Mouse (Mus musculus) kidney, embryonic 15.5 days (tissue): Measurements from ENCODE around the gene Hoxd9. TPM values are rescaled to one million over a fixed set of nuclear protein-coding genes. Genes with fewer than 3 reads are reported as not detected.

Experiments
- ATAC-seq: fragments of 200-750 bp; cut with Nextera tagmentation; replicated peaks from 2 replicates; pipeline ENCODE4 v1.8.0; 2017; ENCODE audit warnings: moderate TSS enrichment; ENCODE audit not compliant: low FRiP score
- H3K27ac ChIP-seq: fragments of 300-500 bp; sonication (generic); 2 replicates; pipeline ENCODE4 v1.5.1; 2015; ENCODE audit warnings: mild to moderate bottlenecking, inconsistent platforms
- H3K27me3 ChIP-seq: fragments of 300-500 bp; sonication (generic); 2 replicates; pipeline ENCODE4 v1.6.1; 2015; ENCODE audit warnings: inconsistent platforms
- H3K36me3 ChIP-seq: fragments of 300-500 bp; sonication (generic); 2 replicates; pipeline ENCODE4 v1.6.1; 2015; ENCODE audit warnings: inconsistent platforms
- H3K4me1 ChIP-seq: fragments of 300-500 bp; sonication (generic); 2 replicates; pipeline ENCODE4 v1.6.1; 2015; ENCODE audit warnings: inconsistent platforms
- H3K4me2 ChIP-seq: fragments of 300-500 bp; sonication (generic); 2 replicates; pipeline ENCODE4 v1.6.1; 2015; ENCODE audit warnings: moderate library complexity, mild to moderate bottlenecking, inconsistent platforms
- H3K4me3 ChIP-seq: fragments of 300-500 bp; sonication (generic); replicated peaks from 2 replicates; pipeline ENCODE4 v1.5.1; 2015; ENCODE audit warnings: mild to moderate bottlenecking, inconsistent platforms
- H3K9ac ChIP-seq: fragments of 300-500 bp; sonication (generic); 2 replicates; pipeline ENCODE4 v1.6.1; 2015; ENCODE audit warnings: mild to moderate bottlenecking, inconsistent platforms
- H3K9me3 ChIP-seq: fragments of 300-500 bp; sonication (generic); replicated peaks from 2 replicates; pipeline ENCODE4 v1.6.1; 2016; ENCODE audit warnings: inconsistent platforms
- WGBS: fragments of 180-500 bp; shearing (Covaris S2); methylation state at CpG from one replicate; pipeline ENCODE4 v1.1.7; 2015; ENCODE audit warnings: mixed read lengths; 5-methylcytosine and 5-hydroxymethylcytosine counted together
- polyA plus RNA-seq: library from polyadenylated mRNA; unstranded; fragments of >200 nt; fragmentation: Nextera tagmentation; extraction: Ambion mirVana; gene quantifications from 2 replicates; pipeline ENCODE4 v1.2.1, GENCODE M21; 2015

Hoxd9 gene
- polyA plus RNA-seq, 1 experiment from 2014 or later: 38.1 TPM

DNA sequence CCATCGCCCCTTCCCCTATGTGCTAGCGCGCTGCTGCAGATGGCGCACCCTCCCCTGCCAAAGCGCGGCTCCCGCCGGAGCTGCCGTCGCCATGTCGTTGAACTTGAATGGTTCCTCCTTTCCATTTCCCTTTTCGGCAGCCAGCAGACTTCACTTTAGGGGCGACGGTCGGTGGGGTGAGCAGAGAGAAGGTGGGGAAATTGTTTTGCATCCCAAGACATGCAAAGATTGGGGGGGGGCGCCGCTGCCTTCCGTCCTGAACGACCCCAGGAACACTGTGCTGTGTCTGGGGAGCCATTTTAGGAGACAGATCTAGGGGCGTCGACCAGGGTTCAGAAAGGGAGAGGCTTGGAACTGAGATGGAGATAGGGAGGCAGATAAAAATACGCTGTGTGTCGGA is 17.5 kb upstream of the Hoxd9 start:
- Histone ChIP-seq H3K4me1 (peaks cover 74% of the 10 kb centered on the region), H3K4me3 (peak overlapping the region; percentile 66), H3K36me3 (no peaks in the 10 kb centered on the region), H3K27me3 (peaks cover 66% of the 10 kb centered on the region), H3K4me2 (peak overlapping the region; percentile 68), H3K9ac (peak overlapping the region; percentile 65), H3K9me3 (no peaks in the 10 kb centered on the region), H3K27ac (peak overlapping the region; percentile 96)
- ATAC-seq: no peak
- under 1% methylated on average over 23 of the region's 23 CpGs for WGBS

DNA sequence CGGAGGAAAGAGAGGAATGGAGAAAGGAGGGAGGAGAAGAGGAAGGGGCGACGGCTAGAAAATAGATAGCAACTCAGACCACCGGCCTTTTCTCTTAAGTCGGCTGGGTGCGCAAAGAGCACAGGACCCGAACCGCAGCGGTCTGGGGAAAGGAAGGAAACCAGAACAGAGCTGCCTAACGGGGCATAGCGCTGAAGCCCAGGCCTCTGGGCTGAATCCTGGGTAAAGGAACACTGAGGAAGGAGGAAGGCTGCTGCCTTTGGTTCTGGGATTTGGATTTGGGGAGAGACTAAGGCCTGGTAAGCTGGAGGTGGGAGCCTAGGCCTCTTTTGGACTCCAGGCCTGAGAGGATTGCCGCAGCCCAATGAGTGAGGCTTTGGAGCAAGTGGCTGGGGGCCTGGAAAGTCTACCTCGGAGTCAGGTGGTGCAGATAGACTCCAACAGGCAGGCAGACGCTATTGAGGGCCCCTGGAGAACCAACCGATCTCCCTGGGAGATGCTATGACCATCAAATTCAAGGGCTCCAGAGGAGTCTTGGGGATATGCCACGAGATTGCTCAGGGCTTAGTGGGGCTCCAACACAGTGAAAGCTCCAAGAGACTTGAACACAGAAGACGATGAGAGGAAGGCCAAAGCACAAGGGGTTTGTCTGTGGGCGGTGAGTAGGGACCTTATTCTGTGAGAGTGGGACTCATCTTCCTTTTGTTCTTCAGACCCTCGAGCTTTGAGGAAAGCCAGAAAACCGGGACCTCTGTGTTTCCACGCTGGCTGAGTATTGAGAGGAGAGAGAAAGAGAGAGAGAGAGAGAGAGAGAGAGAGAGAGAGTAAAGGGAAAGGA is 16.7 kb upstream of the Hoxd9 start:
- WGBS: 3% methylated on average over 21 of the region's 21 CpGs
- Histone ChIP-seq H3K9ac (peak overlapping the region; percentile 88), H3K27me3 (peaks cover 63% of the 10 kb centered on the region), H3K4me1 (peaks cover 66% of the 10 kb centered on the region), H3K4me2 (peak overlapping the region; percentile 68), H3K4me3 (peak overlapping the region; percentile 66), H3K9me3 (no peaks in the 10 kb centered on the region), H3K36me3 (no peaks in the 10 kb centered on the region), H3K27ac (peak overlapping the region; percentile 96)
- no peak for ATAC-seq

DNA sequence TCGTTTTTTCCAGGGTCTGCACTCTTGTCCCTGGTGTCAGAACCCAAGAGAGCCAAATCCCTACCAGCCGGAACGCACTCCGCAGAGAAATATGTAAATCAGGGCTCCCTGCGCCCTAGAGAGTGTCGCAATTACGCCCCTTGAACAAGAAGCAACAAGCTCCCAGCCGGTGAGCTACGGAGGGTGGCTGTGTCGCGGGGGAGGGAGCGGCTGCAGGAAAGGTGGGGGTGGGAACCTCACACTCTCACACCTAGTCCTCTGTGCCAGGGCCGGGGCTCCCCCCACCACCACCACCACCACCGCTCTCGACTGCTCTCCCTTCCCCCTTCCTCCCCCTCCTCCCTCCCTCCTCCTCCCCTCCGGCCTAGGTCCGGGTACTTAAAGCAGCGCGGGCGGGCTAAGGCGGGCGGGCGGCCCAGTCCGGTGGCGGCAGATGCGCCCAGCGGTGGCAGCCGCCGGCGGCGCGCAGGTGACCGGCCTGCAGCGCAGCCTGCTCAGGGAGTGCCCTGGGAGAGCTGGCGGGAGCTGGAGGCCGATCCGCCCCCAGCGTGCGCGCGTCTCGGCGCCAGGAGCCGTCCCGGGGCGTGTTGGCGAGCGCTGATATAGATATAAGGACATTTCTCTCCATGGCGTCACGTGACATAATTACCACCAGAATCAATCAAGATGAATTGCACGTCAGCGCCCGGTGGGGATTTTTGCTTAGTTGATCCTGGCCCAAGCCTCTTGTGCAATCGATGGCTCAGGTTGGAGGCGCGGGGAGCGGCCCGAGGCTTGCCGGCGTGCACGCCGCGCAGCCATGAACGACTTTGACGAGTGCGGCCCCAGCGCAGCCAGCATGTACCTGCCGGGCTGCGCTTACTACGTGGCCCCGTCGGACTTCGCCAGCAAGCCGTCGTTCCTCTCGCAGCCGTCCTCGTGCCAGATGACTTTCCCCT is 15.7 kb upstream of the Hoxd9 start:
- Histone ChIP-seq H3K4me2 (peak overlapping the region; percentile 68), H3K9ac (peak overlapping the region; percentile 88), H3K4me1 (peaks cover 56% of the 10 kb centered on the region), H3K9me3 (no peaks in the 10 kb centered on the region), H3K36me3 (no peaks in the 10 kb centered on the region), H3K27me3 (peaks cover 53% of the 10 kb centered on the region), H3K4me3 (peak overlapping the region; percentile 66), H3K27ac (peak overlapping the region; percentile 96)
- peak; percentile 57 for ATAC-seq
- WGBS: under 1% methylated on average over 78 of the region's 78 CpGs

- Histone ChIP-seq H3K27me3 (peaks cover 52% of the 10 kb centered on the region), H3K9ac (peak overlapping the region; percentile 88), H3K36me3 (no peaks in the 10 kb centered on the region), H3K4me3 (peak overlapping the region; percentile 66), H3K4me2 (peak overlapping the region; percentile 68), H3K27ac (peak overlapping the region; percentile 96), H3K4me1 (peaks cover 49% of the 10 kb centered on the region), H3K9me3 (no peaks in the 10 kb centered on the region)
- WGBS: under 1% methylated on average over 51 of the region's 51 CpGs
- no peak for ATAC-seq
These were observed 14.7 kb upstream of the Hoxd9 start for GRCm38 (mm10) chr2:74682796-74683195.

DNA sequence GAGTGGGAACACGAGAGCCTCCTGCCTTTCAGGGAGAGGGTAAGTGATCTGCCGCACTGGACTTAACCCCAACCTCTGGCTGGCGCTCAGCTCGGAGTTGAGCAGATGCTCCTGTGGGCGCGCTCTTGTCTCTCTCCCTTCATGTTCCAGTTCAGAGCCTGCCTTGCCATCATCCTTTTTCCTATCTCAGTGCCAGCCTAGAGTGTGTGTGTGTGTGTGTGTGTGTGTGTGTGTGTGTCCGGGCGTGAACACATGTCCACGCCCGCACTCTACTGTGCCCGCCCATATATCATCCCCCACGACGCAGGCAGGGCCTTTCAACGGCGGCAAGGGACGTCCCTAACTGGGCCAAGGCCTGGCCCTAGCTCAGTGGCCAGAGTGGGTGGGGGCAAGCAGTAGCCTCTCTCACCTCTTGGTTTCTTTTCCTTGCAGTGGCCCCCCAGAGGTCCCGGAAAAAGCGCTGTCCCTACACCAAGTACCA is 14.0 kb upstream of the Hoxd9 start:
- Histone ChIP-seq H3K9ac (peak overlapping the region; percentile 88), H3K27me3 (peaks cover 56% of the 10 kb centered on the region), H3K4me1 (peaks cover 44% of the 10 kb centered on the region), H3K9me3 (no peaks in the 10 kb centered on the region), H3K4me2 (peak overlapping the region; percentile 68), H3K27ac (peak overlapping the region; percentile 96), H3K36me3 (no peaks in the 10 kb centered on the region), H3K4me3 (peak overlapping the region; percentile 66)
- ATAC-seq: peak; percentile 38
- WGBS: 1% methylated on average over 18 of the region's 18 CpGs

DNA sequence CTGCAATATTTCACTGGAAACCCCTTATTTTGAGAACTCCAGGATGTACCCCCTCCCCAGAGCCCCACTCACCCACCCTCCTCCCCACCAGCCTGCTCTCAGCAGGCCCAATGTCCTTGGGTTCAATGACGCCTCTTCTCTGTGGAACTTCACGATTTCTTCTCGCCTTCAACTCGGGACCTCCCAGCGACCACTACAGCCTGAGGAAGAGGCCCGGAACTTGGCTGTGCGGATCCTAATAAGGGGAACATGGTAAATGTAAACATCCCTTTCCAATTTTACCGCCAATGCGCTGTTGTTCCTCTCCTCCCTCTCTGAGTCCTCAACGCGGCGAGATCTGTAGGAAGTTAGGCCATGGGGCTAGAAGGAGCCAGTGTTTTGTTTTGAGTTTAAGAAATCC is 13.4 kb upstream of the Hoxd9 start:
- peak overlapping the region; percentile 96 for H3K27ac ChIP-seq
- peaks cover 39% of the 10 kb centered on the region for H3K4me1 ChIP-seq
- no peaks in the 10 kb centered on the region for H3K9me3 ChIP-seq
- WGBS: 5% methylated on average over 12 of the region's 12 CpGs
- H3K9ac ChIP-seq: peak overlapping the region; percentile 88
- ATAC-seq: no peak
- peak overlapping the region; percentile 66 for H3K4me3 ChIP-seq
- peaks cover 53% of the 10 kb centered on the region for H3K27me3 ChIP-seq
- peak overlapping the region; percentile 68 for H3K4me2 ChIP-seq
- no peaks in the 10 kb centered on the region for H3K36me3 ChIP-seq

- WGBS: 15% methylated on average over 4 of the region's 4 CpGs
- H3K4me3 ChIP-seq: peak overlapping the region; percentile 66
- peaks cover 32% of the 10 kb centered on the region for H3K4me1 ChIP-seq
- no peaks in the 10 kb centered on the region for H3K9me3 ChIP-seq
- peak overlapping the region; percentile 96 for H3K27ac ChIP-seq
- H3K9ac ChIP-seq: peak overlapping the region; percentile 88
- peaks cover 45% of the 10 kb centered on the region for H3K27me3 ChIP-seq
- ATAC-seq: no peak
- H3K4me2 ChIP-seq: peak overlapping the region; percentile 68
- no peaks in the 10 kb centered on the region for H3K36me3 ChIP-seq
These were observed 12.4 kb upstream of the Hoxd9 start for GRCm38 (mm10) chr2:74685059-74685603.

- no peak for ATAC-seq
- peaks cover 34% of the 10 kb centered on the region for H3K4me1 ChIP-seq
- peaks cover 32% of the 10 kb centered on the region for H3K27me3 ChIP-seq
- no peaks in the 10 kb centered on the region for H3K36me3 ChIP-seq
- peak overlapping the region; percentile 80 for H3K4me2 ChIP-seq
- H3K9me3 ChIP-seq: no peaks in the 10 kb centered on the region
- peak overlapping the region; percentile 86 for H3K27ac ChIP-seq
- peak overlapping the region; percentile 73 for H3K9ac ChIP-seq
- H3K4me3 ChIP-seq: peak overlapping the region; percentile 55
- WGBS: 2% methylated on average over 17 of the region's 17 CpGs
These were observed 11.1 kb upstream of the Hoxd9 start for GRCm38 (mm10) chr2:74686301-74686987.

DNA sequence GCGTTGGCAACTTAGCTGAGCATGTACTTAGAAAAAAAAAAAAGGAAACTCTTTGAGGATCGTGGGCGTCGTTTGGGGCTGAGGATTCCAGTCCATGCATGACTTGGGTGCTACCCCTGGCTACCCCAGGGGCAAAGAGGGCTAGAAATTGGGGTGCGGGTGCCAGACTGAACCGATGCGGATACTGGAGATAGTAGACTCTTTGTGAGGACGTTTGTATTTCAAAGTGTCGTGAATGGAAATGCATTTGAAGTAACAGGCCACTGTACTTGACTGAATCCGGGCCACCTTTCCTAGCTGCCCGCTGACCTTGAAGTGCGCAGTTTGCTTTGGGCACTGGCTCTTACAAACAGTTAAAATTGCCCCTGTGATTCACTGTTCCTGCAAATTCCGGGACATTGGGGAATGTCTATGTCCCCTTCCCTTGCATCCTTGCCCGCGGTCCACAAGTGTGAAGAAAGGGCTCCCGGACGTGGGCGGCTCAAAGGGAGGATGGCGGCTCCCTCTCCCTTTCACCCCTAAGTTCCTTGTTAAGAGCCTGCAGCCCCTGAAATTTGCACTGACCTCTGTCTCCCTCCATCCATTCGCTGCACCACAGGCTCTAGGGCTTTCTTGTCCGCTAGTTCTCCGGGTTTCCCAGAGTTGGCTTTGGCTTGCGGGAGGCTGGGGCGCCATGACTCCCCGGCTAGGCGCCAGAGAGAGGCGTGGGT is 10.4 kb upstream of the Hoxd9 start:
- peak overlapping the region; percentile 73 for H3K9ac ChIP-seq
- peak overlapping the region; percentile 55 for H3K4me3 ChIP-seq
- H3K36me3 ChIP-seq: no peaks in the 10 kb centered on the region
- peak overlapping the region; percentile 86 for H3K27ac ChIP-seq
- peaks cover 31% of the 10 kb centered on the region for H3K4me1 ChIP-seq
- H3K4me2 ChIP-seq: peak overlapping the region; percentile 80
- WGBS: 1% methylated on average over 27 of the region's 27 CpGs
- H3K27me3 ChIP-seq: peaks cover 25% of the 10 kb centered on the region
- no peaks in the 10 kb centered on the region for H3K9me3 ChIP-seq
- ATAC-seq: no peak

- H3K4me2 ChIP-seq: peak overlapping the region; percentile 80
- peaks cover 31% of the 10 kb centered on the region for H3K4me1 ChIP-seq
- ATAC-seq: no peak
- peaks cover 26% of the 10 kb centered on the region for H3K27me3 ChIP-seq
- peak overlapping the region; percentile 86 for H3K27ac ChIP-seq
- peak overlapping the region; percentile 73 for H3K9ac ChIP-seq
- H3K36me3 ChIP-seq: no peaks in the 10 kb centered on the region
- H3K4me3 ChIP-seq: peak overlapping the region; percentile 55
- WGBS: 2% methylated on average over 31 of the region's 31 CpGs
- H3K9me3 ChIP-seq: no peaks in the 10 kb centered on the region
These were observed 9.6 kb upstream of the Hoxd9 start for GRCm38 (mm10) chr2:74687698-74688555.
